Mouse (Mus musculus) forebrain, embryonic 16.5 days (tissue): ENCODE measurements around the gene Gga2. TPM values are rescaled to one million over a fixed set of nuclear protein-coding genes. Genes with fewer than 3 reads are reported as not detected.

ENCODE experiments used
- ATAC-seq: fragments of 200-750 bp; cut with Nextera tagmentation; 2 replicates; pipeline ENCODE4 v1.8.0; 2017; ENCODE audit warnings: mild to moderate bottlenecking, moderate library complexity
- H3K27ac ChIP-seq: fragments of 300-500 bp; sonication (generic); 2 replicates; pipeline ENCODE4 v1.5.1; 2014; ENCODE audit warnings: low read length, control low read depth
- H3K27me3 ChIP-seq: fragments of 300-500 bp; sonication (generic); replicated peaks from 2 replicates; pipeline ENCODE4 v1.6.1; 2014; ENCODE audit warnings: low read length; ENCODE audit not compliant: control insufficient read depth, insufficient read depth
- H3K36me3 ChIP-seq: fragments of 300-500 bp; sonication (generic); 2 replicates; pipeline ENCODE4 v1.6.1; 2014; ENCODE audit not compliant: control insufficient read depth, insufficient read depth
- H3K4me1 ChIP-seq: fragments of 300-500 bp; sonication (generic); replicated peaks from 2 replicates; pipeline ENCODE4 v1.6.1; 2014; ENCODE audit warnings: low read length; ENCODE audit not compliant: control insufficient read depth, insufficient read depth
- H3K4me2 ChIP-seq: fragments of 300-500 bp; sonication (generic); 2 replicates; pipeline ENCODE4 v1.6.1; 2014; ENCODE audit warnings: mild to moderate bottlenecking, low read length, control low read depth
- H3K4me3 ChIP-seq: fragments of 300-500 bp; sonication (generic); replicated peaks from 2 replicates; pipeline ENCODE4 v1.5.1; 2014; ENCODE audit warnings: mild to moderate bottlenecking, low read length, control low read depth
- H3K9ac ChIP-seq: fragments of 300-500 bp; sonication (generic); replicated peaks from 2 replicates; pipeline ENCODE4 v1.6.1; 2014; ENCODE audit warnings: low read depth, low read length, control low read depth
- H3K9me3 ChIP-seq: fragments of 300-500 bp; sonication (generic); 2 replicates; pipeline ENCODE4 v1.6.1; 2016; ENCODE audit warnings: low read length; ENCODE audit not compliant: control insufficient read depth
- WGBS: fragments of 180-500 bp; shearing (Covaris S2); extraction: QIAGEN DNeasy Blood & Tissue Kit; methylation state at CpG from one replicate; pipeline ENCODE4 v1.1.7; 2014; 5-methylcytosine and 5-hydroxymethylcytosine counted together
- polyA plus RNA-seq: library from polyadenylated mRNA; unstranded; fragments of >200 nt; fragmentation: Nextera tagmentation; extraction: Ambion mirVana; gene quantifications from 2 replicates; pipeline ENCODE4 v1.2.1, GENCODE M21; 2015

Gene Gga2
- polyA plus RNA-seq, 1 experiment from 2014 or later, result 69.0 TPM

DNA sequence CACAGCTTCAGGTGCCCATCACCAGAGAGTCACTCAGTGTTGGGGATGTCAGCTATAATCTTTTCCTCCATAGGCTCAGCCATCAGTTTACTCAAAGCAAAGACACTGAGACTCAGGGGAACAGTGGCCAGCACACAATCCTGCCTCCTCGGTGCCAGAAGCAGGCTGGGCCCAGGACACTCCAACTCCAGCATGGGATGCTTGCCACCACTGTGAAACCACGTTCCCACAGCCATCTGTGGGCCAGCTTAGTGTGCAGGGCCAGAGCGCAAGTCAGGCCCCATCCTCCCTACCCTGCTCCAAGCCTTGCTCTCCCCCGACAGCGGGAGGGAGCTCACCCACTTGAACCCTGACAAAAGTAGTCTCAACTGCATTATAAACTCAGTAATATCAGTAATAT lies 74.8 kb downstream of the Gga2 start:
- Histone ChIP-seq H3K36me3 (peaks cover 3% of the 10 kb centered on the region), H3K27me3 (no peaks in the 10 kb centered on the region), H3K4me3 (no peak overlapping the region), H3K4me2 (no peak overlapping the region), H3K4me1 (0 out of 2 replicates have a peak, but pooled peaks cover 3% of the 10 kb centered on the region), H3K27ac (no peak overlapping the region), H3K9ac (no peak overlapping the region), H3K9me3 (no peaks in the 10 kb centered on the region)
- no peak for ATAC-seq
- 82% methylated on average over 5 of the region's 5 CpGs for WGBS

DNA sequence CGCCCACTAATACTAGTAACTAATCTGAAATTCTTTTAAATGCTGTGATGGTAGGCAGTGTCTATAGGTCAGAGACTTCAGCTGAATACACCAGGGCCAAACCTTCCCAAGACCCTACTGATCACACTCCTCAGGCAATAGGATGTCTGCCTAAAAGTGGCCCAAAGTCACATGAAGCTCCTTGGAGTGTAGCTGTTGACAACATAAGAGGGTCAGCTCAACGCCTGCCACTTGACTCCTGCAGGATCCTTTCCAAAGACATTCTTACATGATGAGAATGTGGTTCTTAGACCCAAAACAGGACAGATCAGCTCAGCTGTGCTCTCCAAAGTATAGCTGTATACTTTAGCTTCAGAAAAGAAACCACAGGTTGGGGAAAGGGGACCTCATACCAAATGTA lies 78.7 kb downstream of the Gga2 start:
- no peak overlapping the region for H3K27ac ChIP-seq
- no peaks in the 10 kb centered on the region for H3K27me3 ChIP-seq
- no peak for ATAC-seq
- no peak overlapping the region for H3K4me2 ChIP-seq
- 95% methylated on average over 2 of the region's 2 CpGs for WGBS
- no peak overlapping the region for H3K9ac ChIP-seq
- H3K4me3 ChIP-seq, result no peak overlapping the region
- H3K4me1 ChIP-seq, result peaks cover 25% of the 10 kb centered on the region
- H3K36me3 ChIP-seq, result peaks cover 3% of the 10 kb centered on the region
- no peaks in the 10 kb centered on the region for H3K9me3 ChIP-seq

DNA sequence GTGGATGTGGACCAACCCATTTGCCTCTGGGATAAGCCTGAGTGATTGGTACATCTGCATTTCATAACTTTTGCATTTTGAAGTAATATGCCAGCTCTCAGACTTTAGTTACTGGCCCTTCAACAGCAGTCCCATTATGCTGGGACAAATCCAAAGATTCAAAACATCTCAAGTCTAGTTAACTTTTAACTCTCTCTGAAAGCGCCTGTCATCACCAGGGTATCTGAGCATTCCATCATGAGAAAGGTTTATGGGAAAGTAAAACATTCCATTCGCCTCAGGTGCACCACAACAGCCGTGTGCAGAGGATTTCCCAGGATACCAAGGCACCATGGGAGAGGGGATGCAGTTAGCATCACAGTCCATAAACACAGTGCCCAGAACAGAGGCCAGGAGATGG lies 79.4 kb downstream of the Gga2 start:
- Histone ChIP-seq H3K27me3 (no peaks in the 10 kb centered on the region), H3K27ac (no peak overlapping the region), H3K4me2 (no peak overlapping the region), H3K9ac (no peak overlapping the region), H3K9me3 (no peaks in the 10 kb centered on the region), H3K4me1 (peaks cover 32% of the 10 kb centered on the region), H3K36me3 (peaks cover 3% of the 10 kb centered on the region), H3K4me3 (no peak overlapping the region)
- 88% methylated on average over 3 of the region's 3 CpGs for WGBS
- ATAC-seq, result no peak

DNA sequence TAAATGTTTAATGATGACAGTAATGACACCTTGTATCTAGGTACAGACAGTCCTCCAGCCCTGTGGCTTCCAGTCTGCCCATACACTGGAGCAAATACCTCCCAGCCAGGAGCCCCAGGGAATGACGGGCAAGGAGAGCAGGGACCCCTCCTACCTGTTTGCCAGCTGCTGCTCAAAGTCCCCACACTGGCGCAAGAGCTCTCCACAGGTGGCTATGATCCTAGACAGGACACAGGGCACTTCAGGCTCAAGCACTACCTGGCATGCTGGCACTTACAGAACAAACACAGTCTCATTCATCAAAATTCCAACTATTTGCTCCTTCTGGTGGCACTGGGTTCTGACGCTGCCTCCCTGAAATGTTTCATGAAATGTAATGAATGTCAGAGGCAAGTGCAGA lies 80.0 kb downstream of the Gga2 start:
- Histone ChIP-seq H3K4me1 (peaks cover 36% of the 10 kb centered on the region), H3K9me3 (no peaks in the 10 kb centered on the region), H3K27ac (no peak overlapping the region), H3K9ac (no peak overlapping the region), H3K27me3 (no peaks in the 10 kb centered on the region), H3K4me2 (no peak overlapping the region), H3K4me3 (no peak overlapping the region), H3K36me3 (peaks cover 3% of the 10 kb centered on the region)
- WGBS, result 78% methylated on average over 3 of the region's 3 CpGs
- no peak for ATAC-seq

DNA sequence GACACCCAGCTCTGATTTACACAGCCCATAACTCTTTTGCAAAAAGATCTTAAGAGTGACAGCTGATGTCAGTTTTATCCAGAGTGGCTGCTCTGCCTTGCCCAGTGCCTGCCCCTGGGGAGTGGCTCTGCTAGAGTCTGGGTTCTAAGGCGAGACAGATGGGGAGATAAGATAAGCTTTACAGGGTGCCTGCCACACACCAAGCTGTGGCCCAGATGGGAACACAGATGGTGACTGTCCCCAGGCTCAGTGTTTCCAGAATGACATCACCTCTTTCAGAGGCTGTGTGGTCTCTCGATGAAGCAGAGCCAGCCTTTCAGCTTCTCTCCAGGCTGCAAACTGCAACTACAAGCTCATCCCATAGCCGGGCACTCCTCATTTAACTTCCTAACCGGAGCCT lies 81.3 kb downstream of the Gga2 start:
- peak; percentile 86 for ATAC-seq
- Histone ChIP-seq H3K9ac (no peak overlapping the region), H3K9me3 (no peaks in the 10 kb centered on the region), H3K4me3 (no peak overlapping the region), H3K36me3 (peaks cover 3% of the 10 kb centered on the region), H3K4me1 (peaks cover 36% of the 10 kb centered on the region), H3K27me3 (no peaks in the 10 kb centered on the region), H3K27ac (peak overlapping the region; percentile 54), H3K4me2 (no peak overlapping the region)
- 32% methylated on average over 4 of the region's 4 CpGs for WGBS

DNA sequence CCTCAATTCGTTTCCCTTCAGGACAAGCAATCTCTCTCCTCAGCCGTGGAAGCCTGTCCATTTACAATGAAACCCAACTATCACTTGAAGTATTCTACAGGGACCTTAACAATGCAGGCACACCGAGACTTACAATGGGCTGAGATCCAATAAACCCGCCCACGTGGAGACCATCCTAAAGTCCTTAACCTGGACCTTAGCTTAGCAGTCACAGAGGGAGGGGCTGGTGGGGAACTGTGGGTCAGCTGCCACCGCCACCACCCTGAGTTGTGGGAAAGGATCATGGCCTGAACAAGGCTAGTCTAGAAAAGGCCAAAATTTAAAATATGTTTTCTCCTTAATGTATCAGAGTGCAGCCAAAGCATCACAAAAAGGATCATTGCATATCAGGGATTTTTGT lies 81.8 kb downstream of the Gga2 start:
- H3K4me2 ChIP-seq, result no peak overlapping the region
- peaks cover 3% of the 10 kb centered on the region for H3K36me3 ChIP-seq
- H3K27me3 ChIP-seq, result no peaks in the 10 kb centered on the region
- no peak for ATAC-seq
- no peaks in the 10 kb centered on the region for H3K9me3 ChIP-seq
- H3K27ac ChIP-seq, result no peak overlapping the region; the same call in 1 of the 2 replicates
- no peak overlapping the region for H3K9ac ChIP-seq
- peaks cover 36% of the 10 kb centered on the region for H3K4me1 ChIP-seq
- 54% methylated on average over 6 of the region's 6 CpGs for WGBS
- no peak overlapping the region for H3K4me3 ChIP-seq

DNA sequence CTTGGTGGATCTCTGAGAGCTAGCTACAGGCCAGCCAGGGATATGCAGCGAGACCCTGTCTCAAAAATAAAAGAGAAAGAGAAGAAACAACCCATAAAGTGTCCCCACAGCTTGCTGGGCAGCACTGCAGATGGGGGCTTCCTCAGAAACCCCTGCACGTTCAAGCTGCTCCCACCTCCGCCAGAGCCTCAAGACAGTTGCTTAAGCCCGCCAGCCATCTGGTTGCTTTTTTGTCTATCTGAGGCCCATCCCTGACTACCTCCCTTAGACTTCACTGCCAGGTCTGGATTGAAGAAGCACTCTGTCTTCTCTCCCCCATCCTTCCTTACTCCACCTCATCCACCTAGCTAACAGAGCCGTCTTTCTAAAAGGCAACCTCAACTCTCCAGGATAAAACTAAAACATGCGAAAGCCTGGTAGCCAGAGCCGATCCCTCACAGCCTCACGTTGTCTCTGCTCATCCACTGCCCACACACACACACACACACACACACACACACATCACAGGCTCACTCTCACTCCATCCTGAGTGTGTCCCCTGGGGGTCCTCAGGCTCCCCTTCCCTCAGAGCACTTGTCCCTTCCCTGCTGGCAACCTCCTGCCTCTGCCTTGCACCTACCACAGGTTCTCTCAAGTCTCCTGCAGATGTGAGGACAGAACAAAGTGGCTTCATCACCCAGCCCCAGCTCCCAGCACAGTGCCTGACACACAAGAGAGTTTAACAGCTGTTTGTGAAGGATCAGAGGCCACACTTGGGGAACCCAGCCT lies 82.7 kb downstream of the Gga2 start:
- H3K36me3 ChIP-seq, result peaks cover 3% of the 10 kb centered on the region; the same call in 1 of the 2 replicates
- WGBS, result 66% methylated on average over 8 of the region's 8 CpGs
- no peaks in the 10 kb centered on the region for H3K27me3 ChIP-seq
- H3K9me3 ChIP-seq, result no peaks in the 10 kb centered on the region
- no peak overlapping the region for H3K27ac ChIP-seq
- no peak for ATAC-seq
- no peak overlapping the region for H3K9ac ChIP-seq
- no peak overlapping the region for H3K4me2 ChIP-seq
- H3K4me1 ChIP-seq, result peaks cover 36% of the 10 kb centered on the region
- no peak overlapping the region for H3K4me3 ChIP-seq

DNA sequence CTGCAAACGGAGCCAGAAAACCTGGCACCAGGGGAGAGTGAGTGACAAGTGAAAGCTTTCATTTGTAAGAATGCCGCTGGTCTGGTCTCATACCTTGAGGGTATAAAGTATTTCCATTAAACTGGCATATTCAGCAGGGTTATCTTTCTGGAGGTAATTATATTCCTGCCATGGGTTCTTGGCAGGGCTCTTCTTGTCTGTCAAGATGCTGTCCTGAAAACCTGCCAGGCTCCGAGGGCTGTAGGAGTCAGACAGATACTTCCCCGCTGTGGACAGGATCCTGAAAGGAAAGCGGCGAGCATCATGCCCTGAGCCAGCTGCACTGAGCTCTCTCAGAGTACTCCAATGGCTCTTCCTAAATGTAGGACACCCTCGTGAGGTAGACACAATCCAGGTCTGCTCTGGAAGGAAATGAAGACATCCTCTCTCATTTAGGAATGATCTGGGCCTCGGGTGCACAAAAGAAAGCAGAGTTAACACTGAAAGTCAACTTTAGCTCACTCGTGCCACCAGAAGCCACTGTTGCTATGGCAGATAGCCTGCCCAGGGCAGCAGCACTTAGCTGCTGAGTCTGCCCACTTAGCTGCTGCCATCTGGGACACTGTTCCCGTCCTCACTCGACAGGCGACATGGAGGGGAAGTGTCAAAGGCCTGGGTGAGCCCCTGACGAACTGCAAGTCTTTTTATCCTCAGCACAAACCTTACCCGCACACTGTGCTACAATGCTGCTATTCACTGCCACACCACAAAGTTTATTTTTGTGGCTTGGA lies 84.0 kb downstream of the Gga2 start:
- Histone ChIP-seq H3K9me3 (no peaks in the 10 kb centered on the region), H3K9ac (no peak overlapping the region), H3K36me3 (no peaks in the 10 kb centered on the region), H3K4me3 (no peak overlapping the region), H3K4me1 (peaks cover 36% of the 10 kb centered on the region), H3K4me2 (no peak overlapping the region), H3K27ac (peak overlapping the region; percentile 58; the same call in 1 of the 2 replicates), H3K27me3 (no peaks in the 10 kb centered on the region)
- ATAC-seq, result peak; percentile 42
- 45% methylated on average over 14 of the region's 14 CpGs for WGBS
